Comparison of ENCODE assay signal across 15 mouse cellular contexts in the genomic region with DNA sequence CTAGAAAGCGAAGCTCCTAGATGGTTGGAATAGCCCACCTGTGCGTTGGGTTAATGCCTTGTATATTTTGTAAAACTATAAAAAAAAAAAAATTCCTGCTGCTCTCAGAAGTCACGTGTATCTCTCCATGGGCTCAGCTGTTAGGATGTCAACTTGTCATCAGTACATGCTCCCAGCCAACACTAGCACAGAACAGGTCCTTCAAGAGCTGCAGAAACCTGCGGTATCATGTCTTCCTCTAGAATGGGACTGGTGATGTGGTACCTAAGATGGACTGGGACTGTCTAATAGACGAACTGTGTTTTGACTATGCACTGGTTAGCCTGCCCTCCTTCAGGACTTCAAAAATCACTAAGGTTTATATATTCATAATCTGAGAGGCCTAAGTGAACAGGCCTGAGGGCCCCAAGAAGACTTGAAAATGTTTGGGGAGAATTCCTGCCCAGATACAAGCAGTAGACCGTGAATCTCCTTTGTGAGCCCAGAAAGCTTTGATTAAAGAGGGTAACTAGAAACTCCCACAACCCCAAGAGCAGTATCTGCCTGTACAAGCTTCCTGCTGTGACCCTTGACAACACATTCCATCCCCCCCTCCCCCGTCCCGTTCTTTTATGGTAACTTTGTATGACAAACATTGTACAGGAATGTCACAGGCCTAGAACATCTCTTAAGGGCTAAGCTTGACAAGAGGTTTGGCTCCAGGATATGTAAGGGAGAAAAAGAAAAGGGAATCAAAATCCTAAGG.
DNase-seq lines count a peak whose midpoint lies in the region; ATAC-seq and TF ChIP-seq lines count a peak whose summit lies in the region.
"Had no signal": no experiment of that assay in that cellular context is flagged by ENCODE, and none has a peak within 500 bp of the region (broad histone marks: within the 10 kb centered on the region; RNA-seq: fewer than 3 reads in every experiment).

No protein-coding gene starts in this region.

- ATAC-seq in midbrain, embryonic 11.5 days (ENCODE audit: low FRiP score) = peak; percentile 39
- no peak for ATAC-seq in midbrain, postnatal 0 days (ENCODE audit: low FRiP score)
- peak; percentile 57 for ATAC-seq in forebrain, embryonic 14.5 days
- peak; percentile 35; the same call in 1 of the 2 replicates for ATAC-seq in midbrain, embryonic 12.5 days (ENCODE audit: low FRiP score, low read depth)
- ATAC-seq: inflammation-experienced regulatory T-cells, adult 6 months had no signal

- no peak for TF ChIP-seq CTCF in midbrain, postnatal 0 days (IDR thresholded peaks at IDR 0.05)

- no peak overlapping the region for H3K9ac ChIP-seq in midbrain, embryonic 11.5 days (ENCODE audit: low read length)
- no peak overlapping the region for H3K9ac ChIP-seq in midbrain, postnatal 0 days (replicated peaks; ENCODE audit: low read length, poor library complexity, severe bottlenecking)
- no peak overlapping the region for H3K9ac ChIP-seq in forebrain, embryonic 14.5 days (ENCODE audit: low read length)
- no peak overlapping the region for H3K9ac ChIP-seq in midbrain, embryonic 12.5 days (replicated peaks)
- H3K9ac ChIP-seq: heart, embryonic 13.5 days; liver, embryonic 14.5 days had no signal

- H3K4me3 ChIP-seq in midbrain, embryonic 11.5 days (ENCODE audit: low read depth, low read length) = no peak overlapping the region
- H3K4me3 ChIP-seq in midbrain, postnatal 0 days (ENCODE audit: low read depth, low read length) = no peak overlapping the region
- no peak overlapping the region for H3K4me3 ChIP-seq in forebrain, embryonic 14.5 days (ENCODE audit: low read depth, low read length)
- H3K4me3 ChIP-seq in midbrain, embryonic 12.5 days = no peak overlapping the region
- H3K4me3 ChIP-seq: heart, embryonic 13.5 days had no signal

- no peak overlapping the region for H3K4me2 ChIP-seq in midbrain, embryonic 11.5 days
- no peak overlapping the region for H3K4me2 ChIP-seq in midbrain, postnatal 0 days (ENCODE audit: low read depth, low read length, poor library complexity, severe bottlenecking)
- H3K4me2 ChIP-seq in forebrain, embryonic 14.5 days (ENCODE audit: low read length) = no peak overlapping the region
- H3K4me2 ChIP-seq in midbrain, embryonic 12.5 days (replicated peaks) = no peak overlapping the region
- H3K4me2 ChIP-seq: heart, embryonic 13.5 days had no signal

- H3K9me3 ChIP-seq in midbrain, embryonic 11.5 days (ENCODE audit: control insufficient read depth, low read length) = no peaks in the 10 kb centered on the region
- no peaks in the 10 kb centered on the region for H3K9me3 ChIP-seq in midbrain, postnatal 0 days (ENCODE audit: low read length)
- no peaks in the 10 kb centered on the region for H3K9me3 ChIP-seq in forebrain, embryonic 14.5 days (replicated peaks; ENCODE audit: control insufficient read depth, low read length)
- H3K9me3 ChIP-seq in midbrain, embryonic 12.5 days = no peaks in the 10 kb centered on the region
- H3K9me3 ChIP-seq: heart, embryonic 13.5 days had no signal

- WGBS in midbrain, embryonic 11.5 days = 42% methylated on average over 8 of the region's 8 CpGs
- WGBS in midbrain, postnatal 0 days = 48% methylated on average over 8 of the region's 8 CpGs
- WGBS in forebrain, embryonic 14.5 days = 35% methylated on average over 8 of the region's 8 CpGs
- 41% methylated on average over 8 of the region's 8 CpGs for WGBS in midbrain, embryonic 12.5 days

- no peaks in the 10 kb centered on the region for H3K36me3 ChIP-seq in midbrain, embryonic 11.5 days (ENCODE audit: control insufficient read depth, insufficient read depth, low read length)
- no peaks in the 10 kb centered on the region for H3K36me3 ChIP-seq in midbrain, postnatal 0 days (ENCODE audit: insufficient read depth, low read length)
- no peaks in the 10 kb centered on the region for H3K36me3 ChIP-seq in forebrain, embryonic 14.5 days (ENCODE audit: control insufficient read depth, insufficient read depth, low read length)
- H3K36me3 ChIP-seq in midbrain, embryonic 12.5 days = no peaks in the 10 kb centered on the region
- H3K36me3 ChIP-seq: heart, embryonic 13.5 days had no signal

- DNase-seq in midbrain, embryonic 11.5 days (ENCODE audit: low spot score, missing footprints) = no peak
- DNase-seq in midbrain, postnatal 0 days (ENCODE audit: low spot score) = no peak
- peak; percentile 43 for DNase-seq in embryo, embryonic 9.5 days (ENCODE audit: extremely low spot score)
- DNase-seq in forebrain, embryonic 14.5 days (ENCODE audit: low spot score) = no peak
- no peak for DNase-seq in adrenal gland, postnatal 4 days (ENCODE audit: low spot score in 2 of 2)
- no peak for DNase-seq in left cerebral cortex, adult 18-20 months (ENCODE audit: low spot score in 2 of 2)
- no peak for DNase-seq in cerebellum, adult 18-20 months
- DNase-seq: adrenal gland, adult 8-10 months; gastrocnemius, postnatal 14 days; lung, postnatal 36 days; thymus, adult 2 months had no signal

- H3K27me3 ChIP-seq in midbrain, embryonic 11.5 days (ENCODE audit: control insufficient read depth, insufficient read depth, low read length) = no peaks in the 10 kb centered on the region
- H3K27me3 ChIP-seq in midbrain, postnatal 0 days (ENCODE audit: insufficient read depth, low read length) = no peaks in the 10 kb centered on the region
- H3K27me3 ChIP-seq in forebrain, embryonic 14.5 days (replicated peaks; ENCODE audit: control insufficient read depth, insufficient read depth, low read length) = no peaks in the 10 kb centered on the region
- H3K27me3 ChIP-seq in midbrain, embryonic 12.5 days = no peaks in the 10 kb centered on the region
- H3K27me3 ChIP-seq: heart, embryonic 13.5 days had no signal

- H3K27ac ChIP-seq in midbrain, embryonic 11.5 days (ENCODE audit: low read depth, low read length) = no peak overlapping the region
- H3K27ac ChIP-seq in midbrain, postnatal 0 days (ENCODE audit: low read depth, low read length) = no peak overlapping the region
- peak overlapping the region; percentile 0; the same call in 1 of the 2 replicates for H3K27ac ChIP-seq in forebrain, embryonic 14.5 days (ENCODE audit: low read depth, low read length)
- H3K27ac ChIP-seq in midbrain, embryonic 12.5 days (replicated peaks) = peak overlapping the region; percentile 47
- H3K27ac ChIP-seq: heart, embryonic 13.5 days; liver, embryonic 14.5 days had no signal

- peaks cover 31% of the 10 kb centered on the region for H3K4me1 ChIP-seq in midbrain, embryonic 11.5 days (ENCODE audit: control insufficient read depth, insufficient read depth, low read length)
- H3K4me1 ChIP-seq in midbrain, postnatal 0 days (ENCODE audit: insufficient read depth, low read length) = no peaks in the 10 kb centered on the region
- peaks cover 20% of the 10 kb centered on the region; the same call in 1 of the 2 replicates for H3K4me1 ChIP-seq in forebrain, embryonic 14.5 days (ENCODE audit: control insufficient read depth, insufficient read depth, low read length)
- peaks cover 33% of the 10 kb centered on the region for H3K4me1 ChIP-seq in midbrain, embryonic 12.5 days

Comparison
In these comparisons a context has a peak if more than half of its experiments do, and no peak if none do; other contexts are left out.
1. H3K27ac ChIP-seq: peak in forebrain, embryonic 14.5 days (single experiment) and midbrain, embryonic 12.5 days (single experiment); none in midbrain, embryonic 11.5 days (single experiment) and midbrain, postnatal 0 days (single experiment).